Mouse (Mus musculus): ENCODE measurements around the gene Tesmin. TPM values are rescaled to one million over a fixed set of nuclear protein-coding genes. Genes with fewer than 3 reads are reported as not detected.

Tesmin gene
- polyA plus RNA-seq, 1 experiment from 2014 or later = 0.93 TPM

DNA sequence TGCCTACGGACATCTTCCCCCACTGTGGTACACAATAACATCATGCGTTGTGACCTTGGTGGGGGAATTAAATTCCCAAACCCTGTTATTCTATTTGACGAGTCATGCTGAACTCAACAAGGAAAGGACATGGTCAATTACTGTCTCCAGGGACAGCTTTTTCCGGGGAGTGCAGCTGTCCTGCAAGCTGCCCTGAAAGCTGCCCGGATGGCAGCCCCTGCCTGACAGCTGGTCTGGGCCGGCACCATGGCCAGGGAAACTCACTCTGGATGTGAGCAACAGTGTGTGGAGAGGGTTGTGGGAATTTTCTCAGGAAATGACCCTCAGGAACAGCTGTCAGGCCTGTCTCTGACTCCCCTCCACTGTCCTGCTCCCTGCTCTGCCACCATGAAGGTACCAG, 33.8 kb downstream of the Tesmin start:
- H3K36me3 ChIP-seq (ENCODE audit: insufficient read depth, low read length) = no peaks in the 10 kb centered on the region
- no peak overlapping the region for H3K4me2 ChIP-seq (ENCODE audit: low read length)
- ATAC-seq (replicated peaks; ENCODE audit: low FRiP score, low read depth) = no peak
- no peaks in the 10 kb centered on the region for H3K4me1 ChIP-seq (replicated peaks; ENCODE audit: insufficient read depth, low read length)
- H3K27me3 ChIP-seq (ENCODE audit: insufficient read depth, low read length) = no peaks in the 10 kb centered on the region
- 43% methylated on average over 6 of the region's 6 CpGs for WGBS
- TF ChIP-seq CTCF (IDR thresholded peaks at IDR 0.05; ENCODE audit: low read depth) = no peak
- H3K9me3 ChIP-seq (replicated peaks; ENCODE audit: low read length) = no peaks in the 10 kb centered on the region
- DNase-seq (ENCODE audit: low spot score) = no peak
- H3K4me3 ChIP-seq (replicated peaks; ENCODE audit: low read depth, low read length) = no peak overlapping the region
- H3K9ac ChIP-seq (ENCODE audit: low read depth, low read length) = no peak overlapping the region
- no peak overlapping the region for H3K27ac ChIP-seq

DNA sequence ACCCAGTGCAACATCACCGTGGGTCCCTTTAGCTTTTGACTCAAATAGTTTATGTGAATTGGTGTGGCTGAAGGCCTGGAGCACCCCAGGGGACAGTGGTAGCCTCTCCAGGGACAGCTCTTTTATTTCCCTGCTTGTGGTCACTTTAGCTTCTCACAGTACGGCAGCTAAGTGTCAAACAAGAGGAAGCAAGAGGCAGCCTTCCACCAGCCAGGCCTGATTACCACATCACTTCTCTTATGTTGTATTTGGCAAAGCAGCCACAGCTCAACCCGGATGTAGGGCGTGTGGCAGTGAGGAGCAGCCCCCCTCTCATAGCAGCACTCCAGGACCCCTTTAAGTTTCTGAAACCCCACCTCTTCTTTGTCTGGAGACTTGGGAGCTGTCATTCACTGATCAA, 34.3 kb downstream of the Tesmin start:
- H3K27me3 ChIP-seq (ENCODE audit: insufficient read depth, low read length) = no peaks in the 10 kb centered on the region
- WGBS = 51% methylated on average over 4 of the region's 4 CpGs
- ATAC-seq (replicated peaks; ENCODE audit: low FRiP score, low read depth) (no peak), DNase-seq (ENCODE audit: low spot score) (no peak)
- H3K4me3 ChIP-seq (replicated peaks; ENCODE audit: low read depth, low read length) = no peak overlapping the region
- no peak overlapping the region for H3K4me2 ChIP-seq (ENCODE audit: low read length)
- no peak overlapping the region for H3K27ac ChIP-seq
- H3K9ac ChIP-seq (ENCODE audit: low read depth, low read length) = no peak overlapping the region
- H3K36me3 ChIP-seq (ENCODE audit: insufficient read depth, low read length) = no peaks in the 10 kb centered on the region
- no peak for TF ChIP-seq CTCF (IDR thresholded peaks at IDR 0.05; ENCODE audit: low read depth)
- H3K4me1 ChIP-seq (replicated peaks; ENCODE audit: insufficient read depth, low read length) = no peaks in the 10 kb centered on the region
- H3K9me3 ChIP-seq (replicated peaks; ENCODE audit: low read length) = no peaks in the 10 kb centered on the region

DNA sequence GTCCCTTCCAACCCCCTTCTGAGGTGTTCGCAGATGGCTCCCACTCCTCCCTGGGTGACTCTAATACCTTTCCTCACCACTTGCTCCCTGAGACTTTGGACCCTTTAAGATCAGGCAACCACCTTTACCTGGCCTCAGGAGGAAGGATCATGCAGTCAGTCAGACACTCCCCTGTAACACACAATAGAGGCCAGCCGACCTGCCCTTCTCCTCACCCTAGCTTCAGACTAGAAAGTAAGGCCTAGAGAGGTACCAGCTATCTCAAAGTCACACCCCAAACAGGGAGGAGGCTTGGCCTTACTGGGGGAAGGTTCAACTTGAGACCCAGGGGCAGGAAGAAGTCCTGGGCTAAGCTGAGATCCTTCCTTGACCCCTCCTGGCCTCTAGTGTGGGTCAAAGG, 35.6 kb downstream of the Tesmin start:
- no peak overlapping the region for H3K9ac ChIP-seq (ENCODE audit: low read depth, low read length)
- DNase-seq (ENCODE audit: low spot score) (no peak), ATAC-seq (replicated peaks; ENCODE audit: low FRiP score, low read depth) (no peak)
- H3K4me3 ChIP-seq (replicated peaks; ENCODE audit: low read depth, low read length) = no peak overlapping the region
- H3K4me2 ChIP-seq (ENCODE audit: low read length) = no peak overlapping the region
- no peaks in the 10 kb centered on the region for H3K36me3 ChIP-seq (ENCODE audit: insufficient read depth, low read length)
- no peak for TF ChIP-seq CTCF (IDR thresholded peaks at IDR 0.05; ENCODE audit: low read depth)
- no peaks in the 10 kb centered on the region for H3K4me1 ChIP-seq (replicated peaks; ENCODE audit: insufficient read depth, low read length)
- no peaks in the 10 kb centered on the region for H3K9me3 ChIP-seq (replicated peaks; ENCODE audit: low read length)
- no peaks in the 10 kb centered on the region for H3K27me3 ChIP-seq (ENCODE audit: insufficient read depth, low read length)
- H3K27ac ChIP-seq = no peak overlapping the region
- 74% methylated on average over 2 of the region's 2 CpGs for WGBS

DNA sequence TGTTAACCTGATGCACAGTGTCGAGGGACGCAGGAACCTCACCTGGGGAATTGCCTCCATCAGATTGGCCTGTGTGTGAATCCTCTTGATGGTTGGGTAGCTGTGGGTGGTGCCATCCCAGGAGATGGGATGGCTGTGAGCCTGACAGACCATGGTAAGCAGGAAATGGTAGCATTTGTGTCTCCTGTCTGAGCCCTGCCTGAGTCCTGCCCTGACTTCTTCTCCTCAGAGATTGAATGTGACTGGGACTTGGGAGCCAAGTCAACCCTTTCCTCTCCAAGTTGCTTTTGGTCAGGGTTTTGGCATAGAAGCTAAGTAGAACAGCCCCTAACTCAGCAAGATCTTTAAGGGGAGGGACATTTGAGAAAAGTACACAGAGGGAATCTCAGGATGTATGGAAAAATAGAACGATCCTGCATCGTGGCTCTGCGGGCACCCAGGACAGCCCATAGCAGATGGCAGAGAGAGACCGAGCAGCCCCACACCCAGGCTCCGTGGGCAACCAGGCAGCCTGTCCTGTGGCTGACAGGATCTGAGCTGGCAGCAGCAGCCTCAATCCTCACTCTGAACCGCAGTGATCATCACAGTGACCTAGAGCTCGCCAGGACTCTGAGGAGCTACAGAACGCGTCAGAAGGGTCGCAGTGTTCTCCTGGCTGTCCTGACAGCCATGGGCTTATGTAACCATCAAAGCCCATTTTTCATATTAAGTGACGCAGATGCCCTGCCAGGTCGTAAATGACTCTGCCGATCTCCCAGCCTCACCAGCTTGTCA, 39.6 kb downstream of the Tesmin start:
- TF ChIP-seq CTCF (IDR thresholded peaks at IDR 0.05; ENCODE audit: low read depth) = no peak
- no peaks in the 10 kb centered on the region for H3K36me3 ChIP-seq (ENCODE audit: insufficient read depth, low read length)
- no peak overlapping the region for H3K9ac ChIP-seq (ENCODE audit: low read depth, low read length)
- H3K4me1 ChIP-seq (replicated peaks; ENCODE audit: insufficient read depth, low read length) = no peaks in the 10 kb centered on the region
- H3K9me3 ChIP-seq (replicated peaks; ENCODE audit: low read length) = no peaks in the 10 kb centered on the region
- WGBS = 78% methylated on average over 15 of the region's 15 CpGs
- no peak overlapping the region for H3K4me2 ChIP-seq (ENCODE audit: low read length)
- DNase-seq (ENCODE audit: low spot score) (no peak), ATAC-seq (replicated peaks; ENCODE audit: low FRiP score, low read depth) (no peak)
- no peak overlapping the region for H3K4me3 ChIP-seq (replicated peaks; ENCODE audit: low read depth, low read length)
- no peaks in the 10 kb centered on the region for H3K27me3 ChIP-seq (ENCODE audit: insufficient read depth, low read length)
- no peak overlapping the region for H3K27ac ChIP-seq

DNA sequence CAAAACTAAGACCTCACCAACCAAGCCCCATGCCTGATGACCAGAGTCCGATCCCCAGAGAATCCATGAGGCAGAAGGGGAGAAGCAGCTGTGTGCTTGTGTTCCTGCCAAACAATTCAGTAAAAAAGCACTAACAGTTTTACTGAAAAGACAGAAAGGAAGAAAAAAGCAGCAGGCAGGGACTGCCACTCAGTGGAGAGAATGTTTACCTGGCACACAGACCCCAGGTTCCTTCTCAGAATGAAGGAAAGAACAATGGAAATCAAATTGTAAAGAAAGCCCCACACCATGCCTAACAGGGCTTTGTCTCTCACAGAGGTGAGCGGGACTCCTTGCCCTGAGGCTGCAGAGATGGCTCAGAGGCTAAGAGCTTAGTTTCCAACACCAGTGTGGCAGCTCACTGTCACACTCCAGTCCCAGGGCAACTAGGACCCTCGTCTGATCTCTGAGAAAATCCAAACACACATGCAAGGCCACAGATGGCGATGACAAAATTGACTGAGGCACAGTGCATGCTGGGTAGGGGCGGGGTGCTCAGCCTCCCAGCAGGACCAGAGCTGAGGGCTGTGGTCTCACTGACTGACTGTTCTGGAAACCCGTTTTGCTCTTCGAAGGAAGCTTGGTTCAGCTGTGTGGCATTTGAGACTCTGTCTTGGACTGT, 40.6 kb downstream of the Tesmin start:
- Histone ChIP-seq H3K4me2 (ENCODE audit: low read length) (no peak overlapping the region), H3K27ac (no peak overlapping the region), H3K4me3 (replicated peaks; ENCODE audit: low read depth, low read length) (no peak overlapping the region), H3K9me3 (replicated peaks; ENCODE audit: low read length) (no peaks in the 10 kb centered on the region), H3K9ac (ENCODE audit: low read depth, low read length) (no peak overlapping the region), H3K27me3 (ENCODE audit: insufficient read depth, low read length) (no peaks in the 10 kb centered on the region), H3K4me1 (replicated peaks; ENCODE audit: insufficient read depth, low read length) (no peaks in the 10 kb centered on the region), H3K36me3 (ENCODE audit: insufficient read depth, low read length) (no peaks in the 10 kb centered on the region)
- DNase-seq (ENCODE audit: low spot score) (no peak), ATAC-seq (replicated peaks; ENCODE audit: low FRiP score, low read depth) (no peak)
- WGBS = 62% methylated on average over 7 of the region's 7 CpGs
- TF ChIP-seq CTCF (IDR thresholded peaks at IDR 0.05; ENCODE audit: low read depth) = no peak

DNA sequence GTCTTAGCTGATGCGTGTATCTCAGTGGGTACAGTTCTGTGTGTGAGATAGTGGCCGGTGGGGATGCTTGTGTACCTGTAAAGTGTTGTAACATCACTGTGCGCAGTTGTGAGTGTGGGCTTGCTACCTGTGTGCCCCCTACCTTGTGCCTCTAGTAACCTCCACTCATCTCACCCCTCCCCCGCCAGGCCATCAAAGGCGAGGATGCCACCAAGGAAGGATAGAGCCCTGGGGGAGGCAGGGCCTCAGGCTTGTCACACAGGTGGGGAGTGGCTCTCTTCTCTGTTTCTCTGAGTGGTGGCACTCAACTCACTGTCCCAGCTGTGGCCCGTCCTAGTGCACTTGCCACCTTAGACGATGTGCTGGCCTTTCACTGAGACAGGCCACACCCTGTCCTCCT, 42.4 kb downstream of the Tesmin start:
- no peak overlapping the region for H3K4me2 ChIP-seq (ENCODE audit: low read length)
- no peak overlapping the region for H3K9ac ChIP-seq (ENCODE audit: low read depth, low read length)
- H3K27me3 ChIP-seq (ENCODE audit: insufficient read depth, low read length) = no peaks in the 10 kb centered on the region
- H3K27ac ChIP-seq = no peak overlapping the region
- DNase-seq (ENCODE audit: low spot score) = no peak
- no peak for ATAC-seq (replicated peaks; ENCODE audit: low FRiP score, low read depth)
- 61% methylated on average over 7 of the region's 7 CpGs for WGBS
- TF ChIP-seq CTCF (IDR thresholded peaks at IDR 0.05; ENCODE audit: low read depth) = no peak
- no peak overlapping the region for H3K4me3 ChIP-seq (replicated peaks; ENCODE audit: low read depth, low read length)
- no peaks in the 10 kb centered on the region for H3K9me3 ChIP-seq (replicated peaks; ENCODE audit: low read length)
- H3K36me3 ChIP-seq (ENCODE audit: insufficient read depth, low read length) = no peaks in the 10 kb centered on the region
- no peaks in the 10 kb centered on the region for H3K4me1 ChIP-seq (replicated peaks; ENCODE audit: insufficient read depth, low read length)
